In the genomic region with DNA sequence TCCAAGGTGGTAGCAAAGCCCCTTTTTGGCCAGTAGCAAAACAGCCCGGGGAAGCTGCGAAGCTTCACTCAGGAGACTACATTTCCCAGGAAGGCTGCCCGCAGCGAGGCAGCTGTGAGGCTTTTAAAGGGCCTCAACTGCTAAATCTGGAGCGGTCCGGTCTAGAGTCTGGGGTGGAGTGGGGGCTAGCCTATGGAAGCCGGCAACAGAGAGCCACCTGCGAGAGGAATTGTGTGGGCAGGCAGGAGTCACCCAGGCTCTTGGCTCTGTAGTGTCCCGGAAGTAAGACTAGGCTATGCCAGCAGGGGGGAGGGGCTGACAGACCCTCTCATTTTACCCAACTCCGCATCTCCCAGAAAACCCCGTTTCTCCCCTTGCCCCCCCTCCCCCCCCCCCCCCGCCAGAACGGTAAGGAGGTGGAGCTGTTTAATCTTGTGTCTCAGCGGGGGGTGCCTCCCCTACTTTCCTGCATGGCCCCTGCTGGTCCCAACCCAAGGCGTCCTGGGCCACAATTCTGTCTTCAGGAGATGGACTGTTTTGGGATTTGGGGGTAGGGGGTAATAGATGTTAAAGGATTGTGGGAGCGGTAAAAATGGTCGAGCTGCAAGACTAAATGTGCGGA, we compare ENCODE assay signal across 8 mouse cellular contexts. TPM values are rescaled to one million over a fixed set of nuclear protein-coding genes. Genes with fewer than 3 reads are reported as not detected.
DNase-seq lines count a peak whose midpoint lies in the region; ATAC-seq and TF ChIP-seq lines count a peak whose summit lies in the region.

No protein-coding gene starts in this region.

- no peak for DNase-seq in cerebellum, adult 2 months
- no peak for DNase-seq in cerebellum, adult 11-12 months
- DNase-seq in ZHBTc4 (ENCODE audit: low read depth, low spot score), result peak; percentile 74
- no peak for DNase-seq in hindbrain, embryonic 14.5 days (ENCODE audit: low spot score)
- no peak for DNase-seq in liver, embryonic 11.5 days (ENCODE audit: low spot score)
- DNase-seq in testis, postnatal 14 days (ENCODE audit: low spot score), result peak; percentile 57
- no peak for DNase-seq in urinary bladder, adult 2 months (ENCODE audit: low spot score)
- no peak for DNase-seq in lung, postnatal 14 days

- H3K27me3 ChIP-seq in cerebellum, adult 2 months (ENCODE audit: control insufficient read depth, insufficient read depth, low read length), result no peaks in the 10 kb centered on the region
- H3K27me3 ChIP-seq in hindbrain, embryonic 14.5 days (ENCODE audit: control insufficient read depth, insufficient read depth, low read length), result 0 out of 2 replicates have a peak, but pooled peaks cover 6% of the 10 kb centered on the region
- peaks cover 45% of the 10 kb centered on the region for H3K27me3 ChIP-seq in liver, embryonic 11.5 days (replicated peaks; ENCODE audit: control insufficient read depth, insufficient read depth, low read length)

- TF ChIP-seq CTCF in cerebellum, adult 2 months (IDR thresholded peaks at IDR 0.05; ENCODE audit: borderline replicate concordance, insufficient read depth, low read depth, low read length), result no peak

- 0 out of 2 replicates have a peak overlapping the region, but pooled peaks have one; percentile 1 for H3K9ac ChIP-seq in hindbrain, embryonic 14.5 days
- H3K9ac ChIP-seq in liver, embryonic 11.5 days (ENCODE audit: low read depth, low read length), result no peak overlapping the region

- no peaks in the 10 kb centered on the region for H3K9me3 ChIP-seq in hindbrain, embryonic 14.5 days (ENCODE audit: control insufficient read depth, low read length)
- no peaks in the 10 kb centered on the region for H3K9me3 ChIP-seq in liver, embryonic 11.5 days (ENCODE audit: control insufficient read depth, low read length)

- WGBS in cerebellum, adult 2 months, result 26% methylated on average over 15 of the region's 18 CpGs
- WGBS in hindbrain, embryonic 14.5 days, result 12% methylated on average over 16 of the region's 18 CpGs
- whole genome bisulfite sequencing in liver, embryonic 11.5 days, result 13% methylated on average over 18 of the region's 18 CpGs

- TF ChIP-seq POLR2A in cerebellum, adult 2 months (IDR thresholded peaks at IDR 0.05; ENCODE audit: borderline replicate concordance, insufficient read depth, low read length), result no peak

- H3K36me3 ChIP-seq in hindbrain, embryonic 14.5 days (replicated peaks; ENCODE audit: control insufficient read depth, insufficient read depth), result no peaks in the 10 kb centered on the region
- no peaks in the 10 kb centered on the region for H3K36me3 ChIP-seq in liver, embryonic 11.5 days (ENCODE audit: control insufficient read depth, insufficient read depth, low read length)

- H3K4me2 ChIP-seq in hindbrain, embryonic 14.5 days (replicated peaks), result peak overlapping the region; percentile 10
- peak overlapping the region; percentile 34 for H3K4me2 ChIP-seq in liver, embryonic 11.5 days

- peak overlapping the region; percentile 5 for H3K4me3 ChIP-seq in cerebellum, adult 2 months (replicated peaks; ENCODE audit: insufficient read depth, low read depth, low read length)
- no peak overlapping the region for H3K4me3 ChIP-seq in hindbrain, embryonic 14.5 days (replicated peaks; ENCODE audit: low read length)
- H3K4me3 ChIP-seq in liver, embryonic 11.5 days (ENCODE audit: low read depth, low read length), result 0 out of 2 replicates have a peak overlapping the region, but pooled peaks have one; percentile 10

- no peak overlapping the region for H3K27ac ChIP-seq in cerebellum, adult 2 months (ENCODE audit: insufficient read depth, low read length)
- H3K27ac ChIP-seq in hindbrain, embryonic 14.5 days, result no peak overlapping the region
- H3K27ac ChIP-seq in liver, embryonic 11.5 days (ENCODE audit: low read depth, low read length), result peak overlapping the region; percentile 59; the same call in 1 of the 2 replicates

- no peak for ATAC-seq in hindbrain, embryonic 14.5 days (ENCODE audit: low FRiP score)
- ATAC-seq in liver, embryonic 11.5 days (replicated peaks; ENCODE audit: low FRiP score), result no peak

- peaks cover 6% of the 10 kb centered on the region for H3K4me1 ChIP-seq in cerebellum, adult 2 months (ENCODE audit: control insufficient read depth, insufficient read depth, low read length)
- H3K4me1 ChIP-seq in hindbrain, embryonic 14.5 days (replicated peaks; ENCODE audit: control insufficient read depth, insufficient read depth, low read length), result peaks cover 26% of the 10 kb centered on the region
- H3K4me1 ChIP-seq in liver, embryonic 11.5 days (replicated peaks; ENCODE audit: control insufficient read depth, insufficient read depth, low read length), result peaks cover 26% of the 10 kb centered on the region

RNA-seq across cellular contexts. Expression of a gene that starts 2.5 kb away (rescaled TPM):
- polyA plus RNA-seq in cerebellum, adult 2 months (2012; rRNA removed), result 197 and 242 TPM in 2 replicates
- 74.8 and 75.7 TPM in 2 replicates for polyA plus RNA-seq in hindbrain, embryonic 14.5 days (2014; fragmentation: Nextera tagmentation; extraction: Ambion mirVana)
- polyA plus RNA-seq in liver, embryonic 11.5 days (2014; fragmentation: Nextera tagmentation; extraction: Ambion mirVana), result 124 and 138 TPM in 2 replicates
- polyA plus RNA-seq in urinary bladder, adult 2 months (2012; rRNA removed), result 103 and 117 TPM in 2 replicates

RNA-seq across cellular contexts. Expression of a gene that starts 15.9 kb away (rescaled TPM):
- 0.11 and 0.26 TPM in 2 replicates for polyA plus RNA-seq in cerebellum, adult 2 months (2012; rRNA removed)
- not detected in 2 replicates for polyA plus RNA-seq in hindbrain, embryonic 14.5 days (2014; fragmentation: Nextera tagmentation; extraction: Ambion mirVana)
- 0.22 and 0.34 TPM in 2 replicates for polyA plus RNA-seq in liver, embryonic 11.5 days (2014; fragmentation: Nextera tagmentation; extraction: Ambion mirVana)
- 0.14 and 0.19 TPM in 2 replicates for polyA plus RNA-seq in urinary bladder, adult 2 months (2012; rRNA removed)

RNA-seq across cellular contexts. Expression of a gene that starts 36.9 kb away (rescaled TPM):
- 40.7 and 42.8 TPM in 2 replicates for polyA plus RNA-seq in cerebellum, adult 2 months (2012; rRNA removed)
- polyA plus RNA-seq in hindbrain, embryonic 14.5 days (2014; fragmentation: Nextera tagmentation; extraction: Ambion mirVana), result 42.2 and 53.1 TPM in 2 replicates
- polyA plus RNA-seq in liver, embryonic 11.5 days (2014; fragmentation: Nextera tagmentation; extraction: Ambion mirVana), result 57.2 and 61.5 TPM in 2 replicates
- 24.5 and 26.0 TPM in 2 replicates for polyA plus RNA-seq in urinary bladder, adult 2 months (2012; rRNA removed)

RNA-seq across cellular contexts. Expression of a gene that starts 49.2 kb away (rescaled TPM):
- 88.1 and 93.0 TPM in 2 replicates for polyA plus RNA-seq in cerebellum, adult 2 months (2012; rRNA removed)
- 170 and 177 TPM in 2 replicates for polyA plus RNA-seq in hindbrain, embryonic 14.5 days (2014; fragmentation: Nextera tagmentation; extraction: Ambion mirVana)
- 257 and 291 TPM in 2 replicates for polyA plus RNA-seq in liver, embryonic 11.5 days (2014; fragmentation: Nextera tagmentation; extraction: Ambion mirVana)
- 125 and 145 TPM in 2 replicates for polyA plus RNA-seq in urinary bladder, adult 2 months (2012; rRNA removed)

Comparison
In these comparisons a context has a peak if more than half of its experiments do, and no peak if none do; other contexts are left out.
1. DNase-seq: peak in ZHBTc4 (single experiment) and testis, postnatal 14 days (single experiment); none in cerebellum, adult 2 months (0 of 2), cerebellum, adult 11-12 months (single experiment), hindbrain, embryonic 14.5 days (single experiment), liver, embryonic 11.5 days (single experiment), urinary bladder, adult 2 months (single experiment) and lung, postnatal 14 days (single experiment).